Mouse (Mus musculus) splenic B cell, adult 2 months (primary cell): ENCODE measurements around the gene Ripk3.

Experiments used
- DNase-seq: peaks from one replicate; pipeline ENCODE4 v3.0.0-alpha.2; 2011; ENCODE audit warnings: low read depth, low spot score
- H3K27me3 ChIP-seq: 2 replicates; pipeline ENCODE4 v1.6.1; 2012; ENCODE audit warnings: mild to moderate bottlenecking, low read length, moderate library complexity, mixed read lengths; ENCODE audit not compliant: control insufficient read depth, poor library complexity, insufficient read depth, severe bottlenecking
- H3K36me3 ChIP-seq: 2 replicates; pipeline ENCODE4 v1.6.1; 2012; ENCODE audit warnings: mild to moderate bottlenecking, low read length, moderate library complexity, mixed read lengths; ENCODE audit not compliant: control insufficient read depth, poor library complexity, insufficient read depth, severe bottlenecking

The Ripk3 gene

DNA sequence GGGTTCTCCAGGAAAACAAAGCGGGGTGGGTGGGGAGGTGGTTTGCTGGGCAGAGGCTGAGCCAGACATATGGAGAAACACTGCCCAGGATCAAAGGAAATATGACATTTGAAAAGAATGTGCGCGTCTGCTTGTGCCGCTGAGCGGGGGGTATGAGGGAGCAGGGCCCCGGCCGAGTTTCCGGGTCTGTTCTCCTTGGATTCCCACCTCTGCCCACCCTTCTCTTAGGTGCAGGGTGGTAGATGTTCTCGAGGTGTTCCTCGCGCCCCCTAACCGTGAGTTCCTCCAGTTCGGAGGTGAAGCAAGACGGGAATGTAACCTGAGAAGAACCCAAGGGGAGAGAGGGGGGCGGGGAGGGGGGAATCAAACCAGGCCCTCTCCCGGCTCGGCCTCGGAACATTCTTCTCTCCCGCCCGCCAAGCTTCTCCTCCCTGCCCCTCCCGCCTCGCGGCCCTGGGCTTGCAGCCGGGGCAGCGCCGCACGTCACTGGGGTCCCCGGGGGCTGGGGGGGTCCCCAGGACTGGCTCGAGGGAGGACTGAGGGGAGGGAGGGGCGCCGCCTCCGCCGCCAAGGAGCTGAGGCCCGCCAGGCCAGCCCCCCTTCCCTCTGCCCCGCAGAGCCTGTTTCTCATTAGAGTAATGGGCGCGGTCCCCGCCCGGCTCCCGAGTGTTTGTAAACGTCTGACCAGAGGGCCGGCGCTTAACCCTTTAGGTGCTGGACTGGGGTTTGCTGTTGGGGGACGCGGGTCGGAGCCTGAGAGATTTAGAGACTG is 34.5 kb upstream of the Ripk3 start, which contains the start of gene Nfatc4:
Nfatc4 (plus strand) TSS at position 154 of the 772 bp plus-strand sequence.
- Histone ChIP-seq H3K36me3 (no peaks in the 10 kb centered on the region), H3K27me3 (no peaks in the 10 kb centered on the region; the same call in none of the 2 replicates)
- DNase-seq: peak; percentile 30

- peak; percentile 89 for DNase-seq
- no peaks in the 10 kb centered on the region for H3K36me3 ChIP-seq
- no peaks in the 10 kb centered on the region; the same call in none of the 2 replicates for H3K27me3 ChIP-seq
These were observed 33.8 kb upstream of the Ripk3 start for GRCm38 (mm10) chr14:55822435-55822990.

DNA sequence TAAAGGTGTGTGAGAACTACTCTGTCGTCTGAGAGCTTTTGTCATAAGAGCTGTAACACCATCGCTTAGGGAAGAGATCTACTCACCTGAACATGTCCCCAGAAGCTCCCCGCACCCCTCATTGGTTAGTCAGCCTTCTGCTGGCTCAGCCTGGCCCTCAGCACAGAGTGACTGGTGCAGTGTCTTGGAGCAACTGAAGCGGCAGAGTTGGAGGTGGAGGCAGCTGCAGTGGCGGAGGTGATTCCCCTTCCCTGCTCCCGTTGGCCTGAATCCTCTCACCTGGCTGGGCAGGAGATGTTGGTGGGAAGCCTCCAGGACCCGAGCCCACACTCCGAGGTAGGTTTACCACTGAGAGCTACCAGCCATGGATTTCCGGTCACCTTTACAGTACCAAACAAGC is 31.9 kb upstream of the Ripk3 start:
- Histone ChIP-seq H3K27me3 (no peaks in the 10 kb centered on the region; the same call in none of the 2 replicates), H3K36me3 (no peaks in the 10 kb centered on the region)
- no peak for DNase-seq

GRCm38 (mm10) chr14:55819845-55820405 is 31.3 kb upstream of the Ripk3 start:
- Histone ChIP-seq H3K27me3 (no peaks in the 10 kb centered on the region; the same call in none of the 2 replicates), H3K36me3 (no peaks in the 10 kb centered on the region)
- DNase-seq: no peak

- no peak for DNase-seq
- Histone ChIP-seq H3K36me3 (no peaks in the 10 kb centered on the region), H3K27me3 (no peaks in the 10 kb centered on the region)
These were observed 26.7 kb upstream of the Ripk3 start for GRCm38 (mm10) chr14:55815310-55815751.

DNA sequence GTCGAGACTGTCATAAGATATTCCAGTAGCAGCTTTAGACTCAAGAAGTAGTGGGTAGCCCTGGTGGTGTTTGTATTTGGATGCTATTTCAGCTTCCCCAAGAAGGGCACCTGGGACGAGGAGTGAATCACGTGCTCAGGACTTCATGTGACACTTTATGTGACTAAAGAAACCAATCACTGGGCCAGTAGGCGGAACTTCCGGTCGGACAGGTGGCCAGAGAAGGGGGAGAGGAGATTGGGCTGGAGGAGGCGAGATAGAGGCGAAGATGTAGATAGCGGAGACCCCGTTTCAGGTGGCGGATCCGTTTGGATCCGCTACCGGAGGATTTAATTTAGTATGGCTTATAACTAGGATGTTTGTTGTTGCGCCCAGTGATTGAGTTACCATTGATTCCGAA is 26.2 kb upstream of the Ripk3 start:
- no peaks in the 10 kb centered on the region for H3K27me3 ChIP-seq
- H3K36me3 ChIP-seq: no peaks in the 10 kb centered on the region
- DNase-seq: peak; percentile 22

DNA sequence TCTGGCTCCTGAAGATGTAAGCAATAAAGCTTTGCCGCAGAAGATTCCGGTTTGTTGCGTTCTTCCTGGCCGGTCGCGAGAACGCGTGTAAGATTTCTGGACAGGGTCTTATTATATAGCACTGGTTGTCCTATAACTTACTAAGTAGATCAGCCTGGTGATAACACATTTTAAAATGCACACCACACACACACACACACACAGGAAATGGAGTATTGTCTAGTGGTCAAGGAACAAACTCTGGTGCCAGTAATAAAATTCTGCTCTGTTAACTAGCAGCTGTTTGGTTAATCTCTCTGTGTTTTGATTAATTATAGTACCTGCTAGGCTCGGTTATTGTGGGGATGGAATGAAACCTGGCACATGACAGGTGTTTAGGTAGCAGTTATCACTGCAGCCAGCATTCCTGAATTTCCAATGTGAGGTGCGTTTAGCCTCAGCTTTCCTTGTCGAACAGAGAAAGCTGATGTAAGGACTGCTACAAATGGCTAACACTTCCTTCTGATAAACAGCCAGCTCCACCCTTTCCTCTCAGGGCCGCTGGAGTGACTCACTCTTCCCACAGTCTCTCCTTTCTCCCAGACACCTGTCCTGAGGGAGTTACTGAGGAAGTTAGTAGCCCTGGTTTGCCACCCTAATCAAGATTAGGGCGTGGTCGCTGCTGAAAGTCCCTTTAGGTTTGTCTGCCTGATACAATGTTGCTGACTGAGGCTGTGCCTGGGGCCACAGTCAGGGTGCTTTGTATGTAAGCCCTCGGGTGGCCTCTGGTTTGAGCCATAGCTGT is 6.9 kb upstream of the Ripk3 start:
- DNase-seq: no peak
- Histone ChIP-seq H3K27me3 (no peaks in the 10 kb centered on the region), H3K36me3 (no peaks in the 10 kb centered on the region)

GRCm38 (mm10) chr14:55793946-55794345 is 5.3 kb upstream of the Ripk3 start:
- no peaks in the 10 kb centered on the region for H3K27me3 ChIP-seq
- H3K36me3 ChIP-seq: no peaks in the 10 kb centered on the region
- no peak for DNase-seq

- DNase-seq: no peak
These were observed 4.8 kb upstream of the Ripk3 start for GRCm38 (mm10) chr14:55793461-55793860.

DNA sequence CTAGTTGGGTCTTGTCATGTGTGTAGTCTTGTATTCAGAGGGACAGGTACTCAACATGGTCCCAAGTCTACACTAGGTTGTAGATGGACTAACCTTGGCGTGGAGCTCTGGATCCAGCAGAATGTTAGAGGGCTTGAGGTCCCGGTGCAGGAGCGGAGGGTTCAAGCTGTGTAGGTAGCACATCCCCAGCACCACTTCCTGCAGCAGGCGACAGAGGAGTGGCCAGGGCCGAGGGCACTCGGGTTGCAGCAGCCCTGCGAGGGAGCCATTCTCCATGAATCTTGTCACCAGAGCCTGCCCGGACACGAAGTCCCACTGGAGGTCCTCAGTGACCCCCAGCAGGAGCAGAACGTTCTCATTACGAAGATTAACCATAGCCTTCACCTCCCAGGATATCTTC is 934 bp downstream of the Ripk3 start:
- DNase-seq: no peak
- Histone ChIP-seq H3K27me3 (no peaks in the 10 kb centered on the region), H3K36me3 (no peaks in the 10 kb centered on the region)

More at GRCm38 (mm10) chr14:55793461-55793860, 4.8 kb upstream of the Ripk3 start:
- H3K27me3 ChIP-seq: no peaks in the 10 kb centered on the region
- H3K36me3 ChIP-seq: no peaks in the 10 kb centered on the region

DNA sequence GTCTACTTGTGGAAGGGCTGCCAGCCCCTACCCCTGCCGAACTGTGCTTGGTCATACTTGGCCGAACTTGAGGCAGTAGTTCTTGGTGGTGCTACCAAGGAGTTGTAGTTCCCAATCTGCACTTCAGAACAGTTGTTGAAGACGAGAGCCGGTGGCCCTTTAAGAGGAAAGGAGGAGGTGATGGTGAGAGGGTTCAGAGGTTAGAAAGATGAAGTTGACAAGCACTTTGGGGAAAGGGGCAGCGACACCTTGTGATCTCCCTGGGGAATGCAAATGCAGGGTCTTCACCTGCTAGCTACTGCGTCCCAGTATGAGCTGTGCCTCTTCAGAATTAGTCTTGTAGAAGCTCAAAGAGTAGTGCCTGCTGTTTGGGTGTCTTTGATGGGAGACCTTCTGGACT is 3.5 kb downstream of the Ripk3 start:
- no peaks in the 10 kb centered on the region for H3K36me3 ChIP-seq
- no peak for DNase-seq

DNA sequence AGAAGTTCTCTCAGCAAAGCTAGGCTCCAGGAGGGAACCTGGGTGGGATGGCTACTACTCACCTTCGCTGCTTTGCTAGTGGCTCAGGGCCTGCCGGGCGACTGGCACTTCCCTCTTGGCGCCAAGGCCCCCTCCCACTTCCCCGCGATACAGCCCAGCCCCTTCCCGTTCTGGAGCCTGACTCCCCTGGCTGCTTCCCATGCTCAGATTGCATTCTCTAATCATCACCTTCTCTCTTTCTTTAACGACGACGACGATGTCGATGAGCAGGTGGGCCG is 4.8 kb downstream of the Ripk3 start, which contains the start of gene Adcy4:
Adcy4 (minus strand) TSS at position 138 of the 278 bp plus-strand sequence.
- DNase-seq: no peak
- Histone ChIP-seq H3K36me3 (no peaks in the 10 kb centered on the region), H3K27me3 (no peaks in the 10 kb centered on the region)

More for the DNA sequence above, 3.5 kb downstream of the Ripk3 start:
- no peaks in the 10 kb centered on the region for H3K27me3 ChIP-seq

DNA sequence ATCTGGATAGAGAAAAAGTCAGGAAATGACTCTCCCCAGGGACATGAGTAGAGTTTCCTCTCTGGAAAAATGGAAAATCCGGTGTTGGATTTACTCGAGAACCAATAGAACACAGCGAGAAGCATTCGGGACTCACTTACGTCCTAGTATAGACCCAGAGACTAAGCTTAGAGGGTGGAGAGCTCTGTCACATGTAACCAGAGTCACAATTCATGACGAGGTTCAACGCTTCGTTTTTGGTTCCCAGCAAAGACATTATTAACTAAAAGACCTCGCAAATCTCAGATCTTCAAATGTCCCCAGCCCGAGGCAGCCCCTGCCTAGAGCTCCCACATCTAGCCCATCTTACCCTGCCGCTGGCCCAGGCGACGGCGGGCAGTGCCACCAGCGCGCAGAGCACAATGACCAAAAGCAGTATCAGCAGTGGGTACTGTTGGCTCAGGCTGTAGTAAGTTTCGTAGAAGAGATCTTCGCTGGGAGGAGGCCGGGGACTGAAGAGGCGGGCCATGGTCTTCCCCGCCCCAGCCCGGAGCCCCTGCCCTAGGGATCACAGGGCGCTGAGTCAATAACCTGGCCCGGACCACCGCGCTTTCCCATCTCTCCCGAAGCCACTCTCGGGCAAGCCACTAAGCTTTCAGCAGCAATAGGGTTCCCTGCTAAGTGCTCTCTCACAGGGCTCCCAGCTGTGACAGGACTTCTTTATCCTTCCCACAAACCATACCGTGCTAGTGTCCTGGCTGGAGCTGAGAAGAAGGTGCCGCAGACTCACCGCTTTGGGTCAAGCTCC is 5.3 kb downstream of the Ripk3 start:
- Histone ChIP-seq H3K27me3 (no peaks in the 10 kb centered on the region), H3K36me3 (no peaks in the 10 kb centered on the region)
- no peak for DNase-seq

DNA sequence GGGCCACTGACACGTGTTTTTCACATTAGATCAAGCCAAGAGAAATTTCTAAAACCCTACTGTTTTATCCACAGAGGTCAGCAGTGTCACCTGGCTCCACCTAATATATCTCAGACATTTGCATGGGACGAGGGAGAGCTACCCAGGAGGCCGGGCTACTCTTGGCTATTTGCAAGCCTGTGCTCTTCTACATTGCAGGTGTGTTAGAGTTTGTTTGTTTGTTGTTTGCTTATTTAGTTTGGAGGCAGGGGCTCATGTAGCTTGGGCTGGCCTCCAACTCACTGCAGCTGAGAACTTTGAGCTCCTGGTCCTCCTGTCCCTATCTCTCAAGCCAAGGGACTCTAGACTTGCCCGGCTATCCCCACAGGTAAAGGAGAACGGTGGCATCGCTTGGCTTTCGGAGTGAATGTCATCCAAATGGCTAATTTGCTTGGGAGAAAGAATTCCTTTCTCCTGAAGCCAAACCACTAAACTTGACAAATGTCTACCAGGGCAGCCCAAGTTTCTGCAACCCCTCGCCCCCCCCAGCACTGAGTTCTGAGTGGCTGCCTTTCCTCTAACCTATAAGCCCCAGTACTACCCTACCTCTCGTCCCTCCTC is 6.2 kb downstream of the Ripk3 start:
- Histone ChIP-seq H3K27me3 (no peaks in the 10 kb centered on the region), H3K36me3 (no peaks in the 10 kb centered on the region)
- DNase-seq: no peak
